Mouse (Mus musculus): ENCODE results near the gene Rnf223. TPM values are rescaled to one million over a fixed set of nuclear protein-coding genes. Genes with fewer than 3 reads are reported as not detected.

Gene Rnf223
- polyA plus RNA-seq, 1 experiment from 2014 or later = 0.79 TPM

DNA sequence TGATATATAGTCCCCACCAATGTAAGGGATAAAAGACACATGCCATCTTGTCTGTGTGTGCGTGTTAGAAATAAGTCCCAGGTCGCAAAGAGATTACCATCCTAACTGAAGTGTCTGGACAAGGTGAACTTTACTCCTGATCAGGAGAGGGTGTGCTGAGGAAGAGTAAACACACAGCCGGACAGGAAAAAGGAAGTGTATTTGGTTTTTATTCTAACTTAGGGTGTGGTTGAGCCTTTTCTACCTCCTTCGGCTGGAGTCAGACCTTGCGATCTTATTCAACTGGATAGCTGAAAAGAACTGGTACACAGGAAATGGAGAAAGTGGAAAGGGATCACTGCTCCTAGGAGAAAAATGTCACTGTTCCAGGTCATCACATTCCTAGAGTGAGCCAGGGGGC is 29.8 kb upstream of the Rnf223 start:
- Histone ChIP-seq H3K36me3 (no peaks in the 10 kb centered on the region), H3K27ac (replicated peaks) (no peak overlapping the region), H3K27me3 (ENCODE audit: low read depth, poor library complexity, severe bottlenecking) (no peaks in the 10 kb centered on the region), H3K9me3 (replicated peaks) (no peaks in the 10 kb centered on the region), H3K4me1 (no peaks in the 10 kb centered on the region), H3K4me3 (no peak overlapping the region)
- WGBS = 89% methylated on average over 5 of the region's 5 CpGs
- no peak for DNase-seq (ENCODE audit: low spot score)

DNA sequence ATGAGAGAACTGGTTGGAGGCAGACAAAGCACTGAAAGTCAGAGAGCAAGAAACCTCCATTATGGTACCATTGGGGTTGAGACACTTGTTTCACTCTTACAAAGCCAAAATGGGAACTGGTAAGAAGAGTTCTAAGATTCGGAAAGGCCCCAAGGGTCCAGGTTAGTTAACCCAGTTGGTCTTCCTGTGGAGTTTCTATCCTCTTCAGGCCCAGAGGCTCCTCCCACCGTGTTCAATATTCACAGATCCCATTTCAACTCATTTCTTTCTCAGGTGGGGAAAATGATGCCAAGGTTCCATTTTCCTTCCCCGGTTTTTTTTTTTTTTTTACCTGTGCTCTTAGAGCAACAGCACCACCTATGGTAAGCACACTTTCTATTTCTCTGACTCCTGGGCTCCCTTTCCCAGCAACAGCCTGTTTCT is 28.8 kb upstream of the Rnf223 start:
- 44% methylated on average over 3 of the region's 3 CpGs for WGBS
- Histone ChIP-seq H3K9me3 (replicated peaks) (no peaks in the 10 kb centered on the region), H3K27me3 (ENCODE audit: low read depth, poor library complexity, severe bottlenecking) (no peaks in the 10 kb centered on the region), H3K4me1 (no peaks in the 10 kb centered on the region), H3K27ac (replicated peaks) (no peak overlapping the region), H3K36me3 (no peaks in the 10 kb centered on the region), H3K4me3 (no peak overlapping the region)
- DNase-seq (ENCODE audit: low spot score) = no peak

DNA sequence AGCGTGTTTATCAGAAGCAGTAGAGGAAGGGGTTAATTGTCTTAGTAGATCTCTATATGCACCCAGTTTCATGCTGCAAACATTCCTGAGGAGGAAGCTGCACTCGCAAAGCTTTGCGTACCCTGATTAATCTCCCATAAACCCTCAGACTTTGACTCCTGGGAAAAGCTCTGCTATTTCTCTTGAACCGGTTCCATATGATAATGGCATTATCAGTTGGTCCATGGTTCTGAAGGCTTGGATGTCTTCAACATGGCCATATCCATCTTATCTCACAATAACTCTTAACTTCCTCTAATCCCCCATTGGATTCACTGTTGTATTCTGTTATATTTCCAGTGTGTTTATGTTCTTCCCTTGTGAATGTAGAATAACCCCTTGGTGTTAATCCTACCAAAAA is 27.0 kb upstream of the Rnf223 start:
- Histone ChIP-seq H3K27ac (replicated peaks) (no peak overlapping the region), H3K36me3 (no peaks in the 10 kb centered on the region), H3K9me3 (replicated peaks) (no peaks in the 10 kb centered on the region), H3K27me3 (ENCODE audit: low read depth, poor library complexity, severe bottlenecking) (no peaks in the 10 kb centered on the region), H3K4me1 (no peaks in the 10 kb centered on the region), H3K4me3 (no peak overlapping the region)
- DNase-seq (ENCODE audit: low spot score) = no peak
- 85% methylated on average over 4 of the region's 4 CpGs for WGBS

DNA sequence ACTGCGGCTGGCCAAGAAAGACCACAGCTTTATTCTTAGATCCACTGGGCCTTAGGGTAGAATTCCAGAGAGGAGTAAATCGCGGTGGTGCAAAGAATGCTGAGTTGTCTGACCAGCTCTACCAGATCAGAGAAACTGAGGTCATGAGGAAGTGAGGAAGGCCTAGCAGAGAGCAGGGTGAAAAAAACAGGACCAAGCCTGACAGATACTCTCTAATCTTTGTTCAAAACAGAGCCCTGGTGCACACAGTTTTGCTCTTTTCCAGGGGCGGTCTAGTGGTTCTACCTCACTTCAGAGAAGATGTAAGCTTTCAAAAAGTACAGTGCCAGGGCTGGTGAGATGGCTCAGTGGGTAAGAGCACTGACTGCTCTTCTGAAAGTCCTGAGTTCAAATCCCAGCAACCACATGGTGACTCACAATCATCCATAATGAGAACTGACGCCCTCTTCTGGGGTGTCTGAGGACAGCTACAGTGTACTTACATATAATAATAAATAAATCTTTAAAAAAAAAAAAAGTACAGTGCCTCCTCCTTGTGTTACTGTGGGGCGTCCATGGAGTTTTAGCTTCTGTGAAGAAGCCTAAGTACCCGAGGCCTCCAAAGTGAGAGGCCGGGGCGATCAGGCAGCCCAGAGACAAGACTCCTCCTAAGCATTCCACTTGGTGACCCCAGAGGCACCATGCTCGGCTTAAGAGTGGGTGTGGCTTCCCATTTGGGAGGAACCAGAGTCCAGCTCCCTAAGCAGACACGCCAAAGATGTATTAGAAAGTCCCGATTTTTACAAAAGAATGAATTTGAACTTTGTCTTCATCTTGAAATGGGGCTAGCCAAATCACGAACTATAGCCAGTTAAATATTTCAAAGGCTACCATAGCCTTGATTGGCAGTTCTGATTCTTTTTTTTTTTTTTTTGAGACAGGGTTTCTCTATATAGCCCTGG is 21.4 kb upstream of the Rnf223 start:
- WGBS = 37% methylated on average over 13 of the region's 13 CpGs
- Histone ChIP-seq H3K27me3 (ENCODE audit: low read depth, poor library complexity, severe bottlenecking) (no peaks in the 10 kb centered on the region), H3K27ac (replicated peaks) (peak overlapping the region; percentile 92), H3K9me3 (replicated peaks) (no peaks in the 10 kb centered on the region), H3K4me3 (peak overlapping the region; percentile 85), H3K4me1 (peaks cover 11% of the 10 kb centered on the region), H3K36me3 (peaks cover 8% of the 10 kb centered on the region; the same call in 1 of the 2 replicates)
- peak; percentile 59 for DNase-seq (ENCODE audit: low spot score)

DNA sequence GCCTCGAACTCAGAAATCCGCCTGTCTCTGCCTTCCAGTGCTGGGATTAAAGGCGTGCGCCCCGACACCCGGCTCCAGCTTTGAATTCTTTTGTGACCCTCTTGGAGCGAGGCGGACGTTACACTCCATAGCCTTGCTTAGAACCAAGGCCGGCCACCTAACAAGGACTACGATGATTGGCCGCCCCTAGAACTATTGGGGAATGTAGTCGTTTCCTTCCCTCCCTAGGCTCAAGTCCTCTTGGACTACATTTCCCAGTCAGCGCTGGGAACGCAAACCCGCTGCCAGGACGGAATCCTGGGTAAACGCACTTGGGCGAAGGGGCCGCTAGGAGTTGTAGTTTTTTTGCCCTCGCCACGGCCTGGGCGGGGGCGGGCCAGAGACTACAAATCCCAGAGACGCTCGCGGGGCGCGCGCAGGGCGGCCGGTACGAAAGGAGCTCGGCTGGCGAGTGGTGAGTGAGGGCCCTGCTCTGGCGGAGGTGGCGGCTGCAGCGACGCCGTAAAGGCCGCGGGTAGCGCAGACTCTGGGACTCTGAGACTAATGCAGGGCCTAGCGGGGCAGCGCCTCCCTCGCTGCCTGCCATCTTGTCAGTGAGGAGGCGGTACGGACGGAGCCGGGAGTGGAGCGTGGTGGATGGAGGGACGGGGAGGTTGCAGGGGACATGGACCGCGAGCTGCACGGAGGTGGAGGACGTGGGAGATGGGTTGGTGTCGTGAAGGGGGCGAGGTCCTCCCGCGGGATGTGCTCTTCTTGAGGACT is 20.6 kb upstream of the Rnf223 start, which contains the start of gene 9430015G10Rik:
9430015G10Rik (plus strand) TSS at position 413 of the 762 bp plus-strand sequence.
- DNase-seq (ENCODE audit: low spot score) = peak; percentile 99
- Histone ChIP-seq H3K27me3 (ENCODE audit: low read depth, poor library complexity, severe bottlenecking) (no peaks in the 10 kb centered on the region), H3K4me1 (peaks cover 11% of the 10 kb centered on the region), H3K36me3 (peaks cover 16% of the 10 kb centered on the region), H3K9me3 (replicated peaks) (no peaks in the 10 kb centered on the region), H3K27ac (replicated peaks) (peak within 1 kb of the TSS; percentile 92), H3K4me3 (peak within 1 kb of the TSS; percentile 85)
- WGBS = under 1% methylated on average over 60 of the region's 60 CpGs

DNA sequence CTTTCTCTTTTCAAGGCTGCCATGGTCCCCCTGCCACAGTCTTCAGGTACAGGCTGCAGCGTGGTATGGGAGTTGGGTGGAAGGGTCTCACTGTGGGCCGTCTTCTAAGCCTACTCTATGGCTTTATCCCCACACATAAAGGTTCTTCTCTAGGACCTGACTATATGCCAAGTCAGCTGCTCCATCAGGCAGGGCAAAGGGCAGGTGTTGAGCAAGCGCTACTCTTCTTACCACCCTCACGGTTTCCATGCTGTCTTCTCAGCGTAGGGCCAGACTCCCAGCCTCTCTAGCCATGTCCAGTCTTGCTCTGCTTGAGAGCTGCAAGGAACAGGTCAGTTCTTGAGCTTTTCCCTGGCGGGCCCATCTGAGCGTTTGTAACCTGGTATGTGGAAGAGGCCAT is 6.2 kb upstream of the Rnf223 start:
- Histone ChIP-seq H3K4me3 (no peak overlapping the region), H3K27me3 (ENCODE audit: low read depth, poor library complexity, severe bottlenecking) (no peaks in the 10 kb centered on the region), H3K9me3 (replicated peaks) (no peaks in the 10 kb centered on the region), H3K36me3 (peaks cover 91% of the 10 kb centered on the region), H3K27ac (replicated peaks) (no peak overlapping the region), H3K4me1 (no peaks in the 10 kb centered on the region)
- no peak for DNase-seq (ENCODE audit: low spot score)
- WGBS = 96% methylated on average over 7 of the region's 7 CpGs

DNA sequence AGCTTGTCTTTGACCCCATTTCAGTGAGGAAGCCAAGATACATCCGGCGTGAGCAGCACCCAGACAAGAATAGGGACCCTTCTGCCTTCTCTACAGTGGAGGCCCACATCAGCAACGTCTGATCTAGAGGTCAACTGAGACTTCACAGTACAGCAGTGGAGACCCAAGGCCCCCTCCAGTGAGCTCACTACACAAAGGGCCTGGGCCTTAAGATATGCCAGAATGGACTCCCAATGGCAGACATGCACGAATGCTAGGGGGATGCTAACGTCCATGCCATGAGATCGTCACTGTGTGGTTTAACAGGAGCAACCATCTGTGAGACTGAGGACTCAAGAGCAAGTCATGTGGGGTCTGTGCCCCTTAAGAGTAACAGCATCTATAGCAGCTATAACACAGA is 4.9 kb upstream of the Rnf223 start:
- Histone ChIP-seq H3K4me3 (no peak overlapping the region), H3K27me3 (ENCODE audit: low read depth, poor library complexity, severe bottlenecking) (no peaks in the 10 kb centered on the region), H3K9me3 (replicated peaks) (no peaks in the 10 kb centered on the region), H3K4me1 (no peaks in the 10 kb centered on the region), H3K36me3 (peaks cover 77% of the 10 kb centered on the region), H3K27ac (replicated peaks) (no peak overlapping the region)
- no peak for DNase-seq (ENCODE audit: low spot score)
- WGBS = 97% methylated on average over 6 of the region's 6 CpGs

DNA sequence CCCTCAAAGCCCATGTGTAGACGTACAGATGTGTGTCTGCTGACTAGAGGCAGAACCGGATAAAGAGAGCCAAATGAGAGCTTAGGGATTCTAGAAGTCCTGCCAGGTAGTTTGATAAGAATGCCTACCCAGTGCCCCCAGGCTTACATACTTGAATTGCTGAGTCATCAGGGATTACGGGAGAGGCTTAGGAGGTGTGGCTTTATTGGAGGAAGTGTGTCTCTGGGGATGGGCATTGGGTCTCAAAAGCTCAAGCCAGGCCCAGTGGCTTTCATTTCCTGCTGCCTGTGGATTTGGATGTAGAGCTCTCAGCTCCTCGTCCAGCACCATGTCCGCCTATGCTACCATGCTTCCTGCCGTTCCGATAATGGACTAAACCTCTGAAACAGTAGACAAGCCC is 3.5 kb upstream of the Rnf223 start:
- peaks cover 63% of the 10 kb centered on the region for H3K36me3 ChIP-seq
- H3K4me1 ChIP-seq = no peaks in the 10 kb centered on the region
- H3K27ac ChIP-seq (replicated peaks) = no peak overlapping the region
- 93% methylated on average over 7 of the region's 7 CpGs for WGBS
- no peak overlapping the region for H3K4me3 ChIP-seq
- no peaks in the 10 kb centered on the region for H3K9me3 ChIP-seq (replicated peaks)
- no peaks in the 10 kb centered on the region for H3K27me3 ChIP-seq (ENCODE audit: low read depth, poor library complexity, severe bottlenecking)
- no peak for DNase-seq (ENCODE audit: low spot score)

DNA sequence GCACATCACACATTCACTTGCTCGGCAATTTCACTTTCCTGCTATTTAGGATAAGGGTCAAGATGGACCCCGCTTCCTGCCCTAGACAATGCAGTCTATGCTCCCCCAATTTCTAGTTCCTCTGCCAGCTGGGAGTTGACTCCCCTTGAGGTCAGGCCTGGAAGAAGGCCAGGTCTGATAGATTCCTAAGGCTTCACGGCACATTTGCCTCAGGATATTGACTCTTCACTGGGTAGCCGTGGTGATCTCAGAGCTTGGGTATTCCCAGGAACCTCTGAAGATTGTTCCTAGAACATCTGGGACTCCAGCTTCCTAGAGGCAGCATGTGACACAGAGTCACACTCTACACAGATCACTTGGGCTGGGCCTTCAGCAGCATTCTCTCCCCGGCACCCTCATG is 1.6 kb upstream of the Rnf223 start:
- no peak for DNase-seq (ENCODE audit: low spot score)

DNA sequence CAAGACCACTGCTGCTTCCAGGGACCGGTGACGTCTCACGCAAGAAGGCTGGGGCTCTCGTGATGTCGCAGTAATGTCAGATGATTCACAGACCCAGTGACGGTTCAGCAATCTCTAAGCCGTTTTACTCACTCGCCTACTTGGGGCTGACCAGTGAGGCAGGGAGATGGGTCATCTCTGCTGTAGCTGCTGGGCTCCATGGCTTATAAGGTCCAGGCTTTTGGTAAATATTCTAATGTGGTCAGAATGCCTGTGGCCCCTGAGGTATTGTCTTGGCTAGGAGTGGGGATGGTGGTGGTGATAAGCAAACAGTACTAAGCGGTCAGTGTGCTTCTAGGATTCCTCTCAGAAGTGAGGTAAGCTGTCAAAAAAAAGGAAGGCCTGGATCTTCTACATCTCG is 627 bp downstream of the Rnf223 start:
- Histone ChIP-seq H3K4me3 (no peak overlapping the region), H3K4me1 (no peaks in the 10 kb centered on the region), H3K9me3 (replicated peaks) (no peaks in the 10 kb centered on the region), H3K36me3 (peaks cover 22% of the 10 kb centered on the region), H3K27ac (replicated peaks) (no peak overlapping the region), H3K27me3 (ENCODE audit: low read depth, poor library complexity, severe bottlenecking) (no peaks in the 10 kb centered on the region)
- WGBS = 82% methylated on average over 10 of the region's 10 CpGs
- DNase-seq (ENCODE audit: low spot score) = no peak

More for the DNA sequence above, 1.6 kb upstream of the Rnf223 start:
- H3K4me1 ChIP-seq = no peaks in the 10 kb centered on the region
- H3K36me3 ChIP-seq = peaks cover 44% of the 10 kb centered on the region
- no peak overlapping the region for H3K27ac ChIP-seq (replicated peaks)
- no peak overlapping the region for H3K4me3 ChIP-seq
- H3K27me3 ChIP-seq (ENCODE audit: low read depth, poor library complexity, severe bottlenecking) = no peaks in the 10 kb centered on the region
- no peaks in the 10 kb centered on the region for H3K9me3 ChIP-seq (replicated peaks)
- 87% methylated on average over 5 of the region's 5 CpGs for WGBS

DNA sequence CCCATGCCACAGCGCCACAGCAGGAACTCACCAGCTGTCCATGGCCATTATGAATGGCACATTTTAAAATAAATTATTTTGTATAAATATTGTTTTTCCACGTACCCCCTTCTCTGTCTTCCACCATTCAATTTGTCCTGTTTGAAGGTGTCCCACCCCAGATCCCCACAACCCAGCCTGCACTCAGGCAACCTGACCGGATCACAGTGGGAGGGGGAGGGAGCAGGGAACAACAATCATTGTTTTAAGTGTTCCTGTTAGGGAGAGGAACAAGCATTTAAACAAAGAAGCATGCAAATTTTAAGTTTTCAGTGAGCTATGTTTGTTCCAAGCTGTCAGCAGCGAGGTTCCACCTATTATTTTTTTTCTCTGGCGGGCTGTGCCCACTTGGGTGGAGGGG is 3.0 kb downstream of the Rnf223 start:
- WGBS = 70% methylated on average over 5 of the region's 5 CpGs

DNA sequence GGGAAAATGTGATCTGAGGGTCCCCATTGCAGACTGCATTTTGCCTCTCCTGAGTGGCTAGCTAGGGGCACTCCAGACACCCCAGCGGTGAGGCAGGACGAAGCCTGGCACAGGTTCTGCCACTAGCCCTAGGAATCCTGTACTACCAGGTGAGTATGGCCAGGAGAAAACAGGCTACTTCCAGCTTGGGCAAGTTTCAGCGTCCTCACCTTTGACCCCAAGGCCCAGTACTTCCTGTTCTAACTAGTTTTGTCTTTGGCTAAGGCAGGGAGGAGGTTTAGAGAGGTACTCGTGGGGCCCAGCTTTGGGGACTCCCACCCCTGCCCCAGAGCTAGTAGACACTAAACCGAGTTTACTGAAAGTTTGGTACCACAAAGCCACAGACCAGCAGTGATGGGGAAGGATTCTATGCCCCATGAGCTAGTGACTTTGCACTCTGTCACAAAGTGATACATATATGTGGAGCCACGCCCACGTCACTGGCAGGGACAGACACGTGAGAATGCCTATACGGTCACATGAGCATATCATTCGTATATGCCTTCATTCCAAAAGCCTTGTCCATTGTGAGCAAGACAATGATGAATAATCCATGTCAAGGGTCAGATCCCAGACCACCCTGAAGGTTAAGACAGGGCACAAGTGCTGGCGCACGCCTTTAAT is 3.8 kb downstream of the Rnf223 start:
- 84% methylated on average over 12 of the region's 12 CpGs for WGBS
- no peak overlapping the region; the same call in 1 of the 2 replicates for H3K27ac ChIP-seq (replicated peaks)
- no peaks in the 10 kb centered on the region for H3K27me3 ChIP-seq (ENCODE audit: low read depth, poor library complexity, severe bottlenecking)
- peaks cover 11% of the 10 kb centered on the region for H3K9me3 ChIP-seq (replicated peaks)
- H3K4me3 ChIP-seq = no peak overlapping the region
- no peak for DNase-seq (ENCODE audit: low spot score)
- H3K36me3 ChIP-seq = no peaks in the 10 kb centered on the region
- no peaks in the 10 kb centered on the region for H3K4me1 ChIP-seq

More for the DNA sequence above, 3.0 kb downstream of the Rnf223 start:
- Histone ChIP-seq H3K4me1 (no peaks in the 10 kb centered on the region), H3K36me3 (no peaks in the 10 kb centered on the region; the same call in 1 of the 2 replicates), H3K27ac (replicated peaks) (no peak overlapping the region), H3K27me3 (ENCODE audit: low read depth, poor library complexity, severe bottlenecking) (no peaks in the 10 kb centered on the region), H3K9me3 (replicated peaks) (peaks cover 4% of the 10 kb centered on the region), H3K4me3 (no peak overlapping the region)
- DNase-seq (ENCODE audit: low spot score) = no peak

Data from midbrain, embryonic 10.5 days (tissue).